Mouse (Mus musculus) CH12.LX (cell line): ENCODE measurements around the gene U90926. TPM values are rescaled to one million over a fixed set of nuclear protein-coding genes. Genes with fewer than 3 reads are reported as not detected.

Experiments used
- DNase-seq: peaks from one replicate; pipeline ENCODE4 v3.0.0-alpha.2; 2013; ENCODE audit errors: extremely low read depth
- H3K27ac ChIP-seq: 2 replicates; pipeline ENCODE4 v1.5.1; 2012; ENCODE audit warnings: low read depth, mild to moderate bottlenecking, control low read depth, moderate library complexity; ENCODE audit not compliant: insufficient read depth
- H3K27me3 ChIP-seq: replicated peaks from 2 replicates; pipeline ENCODE3; 2012; ENCODE audit warnings: inconsistent platforms
- H3K36me3 ChIP-seq, 2 experiments: replicated peaks in 1 of 2; 2 replicates each; pipeline versions ENCODE3 to v1.6.1; 2012; ENCODE audit warnings: inconsistent platforms in 1 of 2, low read length in 1 of 2, mild to moderate bottlenecking in 1 of 2, mixed read lengths in 1 of 2, moderate library complexity in 1 of 2; ENCODE audit not compliant: control insufficient read depth in 1 of 2, insufficient read depth in 1 of 2
- H3K4me1 ChIP-seq, 2 experiments: 2 replicates each; pipeline ENCODE4 v1.6.1; 2012; ENCODE audit warnings: inconsistent platforms in 1 of 2, moderate library complexity in 1 of 2; ENCODE audit not compliant: insufficient read depth in 2 of 2, control insufficient read depth in 1 of 2
- H3K4me2 ChIP-seq: 2 replicates; pipeline ENCODE4 v1.6.1; 2012; ENCODE audit warnings: low read depth, mild to moderate bottlenecking, control low read depth; ENCODE audit not compliant: poor library complexity, insufficient read depth, severe bottlenecking
- H3K4me3 ChIP-seq, 3 experiments: fragments of 150-350 bp in 1 of 3; sonication (generic) in 1 of 3; replicated peaks in 1 of 3; 2 replicates each; pipeline versions ENCODE3 to v1.5.1; 2011 to 2012; ENCODE audit warnings: low read depth in 2 of 3, low read length in 2 of 3, mild to moderate bottlenecking in 2 of 3, moderate library complexity in 2 of 3, control low read depth in 1 of 3, improper control_type of control experiment in 1 of 3, inconsistent platforms in 1 of 3, mixed read lengths in 1 of 3; ENCODE audit not compliant: poor library complexity in 1 of 3
- H3K79me2 ChIP-seq: replicated peaks from 2 replicates; pipeline ENCODE4 v1.6.1; 2012; ENCODE audit warnings: mild to moderate bottlenecking, moderate library complexity; ENCODE audit not compliant: control insufficient read depth, poor library complexity, insufficient read depth, severe bottlenecking; ENCODE audit errors: extremely low read depth
- H3K9ac ChIP-seq: 2 replicates; pipeline ENCODE4 v1.6.1; 2012; ENCODE audit warnings: low read depth, mild to moderate bottlenecking, control low read depth, moderate library complexity; ENCODE audit not compliant: insufficient read depth
- H3K9me3 ChIP-seq: replicated peaks from 2 replicates; pipeline ENCODE3; 2012; ENCODE audit warnings: low read length, inconsistent platforms, mixed read lengths
- BHLHE40 ChIP-seq: IDR thresholded peaks from 2 replicates; pipeline ENCODE4 v1.6.1; 2011; ENCODE audit warnings: mild to moderate bottlenecking, low read depth, low read length, improper control_type of control experiment
- CHD2 ChIP-seq: IDR thresholded peaks from 2 replicates; pipeline ENCODE4 v1.6.1; 2011; ENCODE audit warnings: low read length, improper control_type of control experiment
- CTCF ChIP-seq, 2 experiments: IDR thresholded peaks in 1 of 2; conservative IDR thresholded peaks in 1 of 2; 2 replicates each; pipeline ENCODE4 v1.5.1; 2011 to 2012; ENCODE audit warnings: low read depth in 2 of 2, low read length in 2 of 2, improper control_type of control experiment in 1 of 2, inconsistent platforms in 1 of 2, mild to moderate bottlenecking in 1 of 2, moderate library complexity in 1 of 2
- E2F4 ChIP-seq: IDR thresholded peaks from 2 replicates; pipeline ENCODE4 v1.6.1; 2011; ENCODE audit warnings: low read depth, low read length, improper control_type of control experiment; ENCODE audit not compliant: insufficient replicate concordance
- ELF1 ChIP-seq: IDR thresholded peaks from 2 replicates; pipeline ENCODE4 v1.6.1; 2014; ENCODE audit warnings: low read depth, mild to moderate bottlenecking, inconsistent platforms, low read length, improper control_type of control experiment
- EP300 ChIP-seq: IDR thresholded peaks from 2 replicates; pipeline ENCODE4 v1.6.1; 2011; ENCODE audit warnings: low read length, improper control_type of control experiment
- ETS1 ChIP-seq: conservative IDR thresholded peaks from 2 replicates; pipeline ENCODE4 v1.6.1; 2012; ENCODE audit warnings: low read depth, mild to moderate bottlenecking, inconsistent platforms, low read length, improper control_type of control experiment, moderate library complexity
- IRF4 ChIP-seq: IDR thresholded peaks from 2 replicates; pipeline ENCODE4 v1.6.1; 2014; ENCODE audit warnings: low read depth, mild to moderate bottlenecking, inconsistent platforms, low read length, improper control_type of control experiment
- JUN ChIP-seq: IDR thresholded peaks from 2 replicates; pipeline ENCODE4 v1.6.1; 2011; ENCODE audit warnings: low read depth, mild to moderate bottlenecking, low read length, improper control_type of control experiment, moderate library complexity; ENCODE audit not compliant: insufficient read depth
- KAT2A ChIP-seq: IDR thresholded peaks from 2 replicates; pipeline ENCODE4 v1.6.1; 2012; ENCODE audit warnings: low read length, improper control_type of control experiment, inconsistent platforms; ENCODE audit not compliant: insufficient replicate concordance
- MAFK ChIP-seq: IDR thresholded peaks from 2 replicates; pipeline ENCODE4 v1.6.1; 2011; ENCODE audit warnings: low read length, improper control_type of control experiment; ENCODE audit not compliant: insufficient replicate concordance
- MAX ChIP-seq: IDR thresholded peaks from 2 replicates; pipeline ENCODE4 v1.6.1; 2011; ENCODE audit warnings: low read length, improper control_type of control experiment
- MAZ ChIP-seq: IDR thresholded peaks from 2 replicates; pipeline ENCODE4 v1.6.1; 2012; ENCODE audit warnings: low read depth, mild to moderate bottlenecking, inconsistent platforms, low read length, improper control_type of control experiment, moderate library complexity
- MEF2A ChIP-seq: IDR thresholded peaks from 2 replicates; pipeline ENCODE4 v1.6.1; 2014; ENCODE audit warnings: low read depth, mild to moderate bottlenecking, inconsistent platforms, low read length, improper control_type of control experiment, borderline replicate concordance
- MXI1 ChIP-seq: IDR thresholded peaks from 2 replicates; pipeline ENCODE4 v1.6.1; 2011; ENCODE audit warnings: mild to moderate bottlenecking, low read depth, low read length, improper control_type of control experiment
- MYC ChIP-seq: IDR thresholded peaks from 2 replicates; pipeline ENCODE4 v1.6.1; 2011; ENCODE audit warnings: low read depth, mild to moderate bottlenecking, improper control_type of control experiment, low read length
- NELFE ChIP-seq: IDR thresholded peaks from 2 replicates; pipeline ENCODE4 v1.6.1; 2011; ENCODE audit warnings: low read depth, low read length, improper control_type of control experiment
- NRF1 ChIP-seq: IDR thresholded peaks from 2 replicates; pipeline ENCODE4 v1.6.1; 2014; ENCODE audit warnings: low read depth, mild to moderate bottlenecking, inconsistent platforms, low read length, improper control_type of control experiment, moderate library complexity
- POLR2AphosphoS2 ChIP-seq: IDR thresholded peaks from 2 replicates; pipeline ENCODE4 v1.6.1; 2011; ENCODE audit warnings: low read depth, low read length, improper control_type of control experiment
- RCOR1 ChIP-seq: conservative IDR thresholded peaks from 2 replicates; pipeline ENCODE4 v1.6.1; 2012; ENCODE audit warnings: low read depth, mild to moderate bottlenecking, inconsistent platforms, low read length, improper control_type of control experiment
- SIN3A ChIP-seq: IDR thresholded peaks from 2 replicates; pipeline ENCODE4 v1.6.1; 2012; ENCODE audit warnings: low read length, improper control_type of control experiment, inconsistent platforms
- TCF12 ChIP-seq: IDR thresholded peaks from 2 replicates; pipeline ENCODE4 v1.6.1; 2014; ENCODE audit warnings: low read depth, mild to moderate bottlenecking, inconsistent platforms, low read length, improper control_type of control experiment
- USF1 ChIP-seq: IDR thresholded peaks from 2 replicates; pipeline ENCODE4 v1.6.1; 2014; ENCODE audit warnings: low read depth, mild to moderate bottlenecking, inconsistent platforms, low read length, improper control_type of control experiment
- USF2 ChIP-seq: conservative IDR thresholded peaks from 2 replicates; pipeline ENCODE4 v1.6.1; 2011; ENCODE audit warnings: low read depth, low read length, improper control_type of control experiment
- ZC3H11A ChIP-seq: IDR thresholded peaks from 2 replicates; pipeline ENCODE4 v1.6.1; 2012; ENCODE audit warnings: low read depth, mild to moderate bottlenecking, inconsistent platforms, low read length, improper control_type of control experiment
- ZNF384 ChIP-seq: IDR thresholded peaks from 2 replicates; pipeline ENCODE4 v1.6.1; 2012; ENCODE audit warnings: low read depth, low read length, improper control_type of control experiment, inconsistent platforms
- dilution Hi-C: fragments of 300-500 bp; cut with MboI; formaldehyde crosslinking; loops from 2 replicates; pipeline ENCODE4 v1.14.3; 2020; ENCODE audit warnings: low sequenced_read_pairs; ENCODE audit not compliant: extremely low pct_unique_long_range_greater_than_20kb, extremely low pct_ligation_motif_present
- in situ Hi-C: fragments of 300-500 bp; cut with MboI; formaldehyde crosslinking; loops from 3 replicates; pipeline ENCODE4 v1.14.3; 2019; ENCODE audit warnings: low sequenced_read_pairs, low pct_ligation_motif_present, low pct_unique_long_range_greater_than_20kb, mixed read lengths
- polyA plus RNA-seq: library from polyadenylated mRNA; unstranded; fragments of >175 nt; gene quantifications from 2 replicates; pipeline ENCODE4 v1.2.1, GENCODE M21; 2012; ENCODE audit warnings: low read depth; ENCODE audit not compliant: insufficient read length
- total RNA-seq, 2 experiments: library from RNA; depleted of rRNA; stranded (reverse); fragments of 300-350 nt in 1 of 2; fragments of >200 nt in 1 of 2; gene quantifications; 2 replicates each; pipeline ENCODE4 v1.2.3; 2012 to 2014

The U90926 gene
- total and polyA plus RNA-seq, 3 experiments: not detected

- Histone ChIP-seq H3K27ac (no peak overlapping the region), H3K9me3 (no peaks in the 10 kb centered on the region), H3K9ac (no peak overlapping the region), H3K36me3 (no peaks in the 10 kb centered on the region), H3K4me1 (peaks cover 5 to 34% of the 10 kb centered on the region in 2 experiments), H3K4me2 (no peak overlapping the region), H3K27me3 (no peaks in the 10 kb centered on the region), H3K4me3 (no peak overlapping the region), H3K79me2 (no peaks in the 10 kb centered on the region)
- in situ Hi-C loops: loop anchor here (10.0 kb wide), 1 partner anchor 49 kb away; no protein-coding TSS in a partner anchor
- TF ChIP-seq ELF1 (no peak), CTCF (conservative IDR thresholded peaks at IDR 0.05 in 1 of 2, IDR thresholded peaks at IDR 0.05 in 1 of 2; ENCODE audit: low read depth in 2 of 2, low read length in 2 of 2) (no peak), MAFK (no peak), RCOR1 (no peak), NELFE (no peak), NRF1 (no peak), POLR2AphosphoS2 (no peak), E2F4 (no peak), USF2 (no peak), ZNF384 (no peak), IRF4 (no peak), CHD2 (no peak), MAZ (no peak), MYC (no peak), SIN3A (no peak), MEF2A (no peak), KAT2A (no peak), ZC3H11A (no peak), BHLHE40 (no peak)
- DNase-seq: no peak
- dilution Hi-C loops: no loop called here
Measured at GRCm38 (mm10) chr5:92233366-92233765, 18.2 kb upstream of the U90926 start.

GRCm38 (mm10) chr5:92231836-92232235 lies 16.6 kb upstream of the U90926 start:
- peak overlapping the region in 1 of 3 experiments; percentile 16 for H3K4me3 ChIP-seq
- H3K36me3 ChIP-seq: peaks cover 0 to 5% of the 10 kb centered on the region in 2 experiments
- peak; percentile 46 for DNase-seq
- no peaks in the 10 kb centered on the region for H3K9me3 ChIP-seq
- in situ Hi-C loops: loop anchor here (10.0 kb wide), 1 partner anchor 47 kb away; no protein-coding TSS in a partner anchor
- no peak overlapping the region for H3K27ac ChIP-seq
- TF ChIP-seq MAX: peak; percentile 52; the same call in 1 of the 2 replicates
- no peak for TF ChIP-seq IRF4
- no peak for TF ChIP-seq MXI1
- no peak for TF ChIP-seq JUN
- TF ChIP-seq ETS1: 0 out of 2 replicates have a peak, but pooled peaks have one; percentile 20
- no peak for TF ChIP-seq EP300
- TF ChIP-seq TCF12: no peak
- TF ChIP-seq E2F4: no peak
- TF ChIP-seq SIN3A: no peak
- peak; percentile 38; the same call in 1 of the 2 replicates for TF ChIP-seq USF2
- TF ChIP-seq BHLHE40: peak; percentile 76
- TF ChIP-seq USF1: peak; percentile 34
- H3K4me1 ChIP-seq: peaks cover 12 to 45% of the 10 kb centered on the region in 2 experiments
- no peaks in the 10 kb centered on the region for H3K79me2 ChIP-seq
- no peaks in the 10 kb centered on the region for H3K27me3 ChIP-seq
- no peak overlapping the region for H3K9ac ChIP-seq
- dilution Hi-C loops: no loop called here
- H3K4me2 ChIP-seq: 0 out of 2 replicates have a peak overlapping the region, but pooled peaks have one; percentile 5
